8 mouse cellular contexts compared by ENCODE assay signal in the genomic region with DNA sequence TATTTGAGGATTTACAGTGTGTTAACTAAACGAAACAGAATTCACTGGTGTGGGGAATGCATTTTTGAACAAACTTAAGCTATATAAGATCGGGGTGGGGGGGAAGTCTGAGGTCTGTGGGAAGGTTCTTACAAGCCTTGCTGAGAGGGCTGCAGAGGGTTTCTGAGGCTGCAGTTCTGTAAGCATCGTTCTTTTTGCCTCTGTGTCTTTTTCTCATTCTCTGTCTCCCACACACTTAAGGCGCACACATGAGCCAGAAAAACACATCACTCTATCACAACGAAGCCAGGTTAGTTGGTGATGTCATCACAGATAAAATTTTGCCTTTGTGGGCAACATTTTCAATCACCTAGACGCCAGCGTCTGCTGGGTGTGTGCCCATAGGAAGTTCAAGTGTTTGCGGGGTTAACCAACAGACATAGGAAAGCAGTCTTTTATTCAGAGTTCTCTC.
DNase-seq lines count a peak whose midpoint lies in the region; ATAC-seq and TF ChIP-seq lines count a peak whose summit lies in the region.

No protein-coding gene starts in this region.

- H3K4me2 ChIP-seq in forebrain, embryonic 13.5 days: peak overlapping the region; percentile 71
- H3K4me2 ChIP-seq in intestine, embryonic 15.5 days (replicated peaks): peak overlapping the region; percentile 70
- H3K4me2 ChIP-seq in lung, embryonic 16.5 days (ENCODE audit: low read depth, low read length): peak overlapping the region; percentile 72

- H3K27ac ChIP-seq in bone marrow macrophage, adult 2 months (ENCODE audit: insufficient read depth, low read depth, low read length): peak overlapping the region; percentile 22; the same call in 1 of the 2 replicates
- peak overlapping the region; percentile 98 for H3K27ac ChIP-seq in forebrain, embryonic 13.5 days
- H3K27ac ChIP-seq in intestine, embryonic 15.5 days: peak overlapping the region; percentile 77
- peak overlapping the region; percentile 87 for H3K27ac ChIP-seq in lung, embryonic 16.5 days (ENCODE audit: low read length)

- DNase-seq in layer of hippocampus, adult 11-12 months (ENCODE audit: low spot score): peak; percentile 29
- no peak for DNase-seq in layer of hippocampus, adult 9-10 months (ENCODE audit: low spot score)
- peak; percentile 41 to 67 for DNase-seq in right cerebral cortex, adult 2 months (ENCODE audit: low spot score in 2 of 2)
- DNase-seq in embryo, embryonic 11 days: no peak

- H3K9me3 ChIP-seq in forebrain, embryonic 13.5 days (replicated peaks): no peaks in the 10 kb centered on the region
- H3K9me3 ChIP-seq in intestine, embryonic 15.5 days: no peaks in the 10 kb centered on the region
- no peaks in the 10 kb centered on the region for H3K9me3 ChIP-seq in lung, embryonic 16.5 days (ENCODE audit: control insufficient read depth, low read length)

- 1% methylated on average over 8 of the region's 8 CpGs for WGBS in forebrain, embryonic 13.5 days
- WGBS in intestine, embryonic 15.5 days: 4% methylated on average over 8 of the region's 8 CpGs
- 0% methylated on average over 8 of the region's 8 CpGs for WGBS in lung, embryonic 16.5 days

- H3K27me3 ChIP-seq in forebrain, embryonic 13.5 days: no peaks in the 10 kb centered on the region
- H3K27me3 ChIP-seq in intestine, embryonic 15.5 days (replicated peaks): no peaks in the 10 kb centered on the region
- no peaks in the 10 kb centered on the region for H3K27me3 ChIP-seq in lung, embryonic 16.5 days (ENCODE audit: control insufficient read depth, insufficient read depth, low read depth, low read length)

- peak; percentile 36 for ATAC-seq in forebrain, embryonic 13.5 days
- ATAC-seq in intestine, embryonic 15.5 days: peak; percentile 46
- ATAC-seq in lung, embryonic 16.5 days (ENCODE audit: low read depth): peak; percentile 34; the same call in 1 of the 2 replicates

- H3K9ac ChIP-seq in forebrain, embryonic 13.5 days: peak overlapping the region; percentile 82
- peak overlapping the region; percentile 49 for H3K9ac ChIP-seq in intestine, embryonic 15.5 days
- peak overlapping the region; percentile 73 for H3K9ac ChIP-seq in lung, embryonic 16.5 days (ENCODE audit: low read length)

- no peak for TF ChIP-seq POLR2A in bone marrow macrophage, adult 2 months (IDR thresholded peaks at IDR 0.05; ENCODE audit: borderline replicate concordance, low read depth, low read length)

- peak overlapping the region; percentile 81 for H3K4me3 ChIP-seq in bone marrow macrophage, adult 2 months (ENCODE audit: insufficient read depth, low read length)
- H3K4me3 ChIP-seq in forebrain, embryonic 13.5 days: peak overlapping the region; percentile 66
- peak overlapping the region; percentile 56 for H3K4me3 ChIP-seq in intestine, embryonic 15.5 days (replicated peaks)
- peak overlapping the region; percentile 72 for H3K4me3 ChIP-seq in lung, embryonic 16.5 days (ENCODE audit: low read length)

- H3K4me1 ChIP-seq in bone marrow macrophage, adult 2 months (ENCODE audit: control insufficient read depth, insufficient read depth, low read length): peaks cover 4% of the 10 kb centered on the region
- H3K4me1 ChIP-seq in forebrain, embryonic 13.5 days: peaks cover 41% of the 10 kb centered on the region
- H3K4me1 ChIP-seq in intestine, embryonic 15.5 days (replicated peaks): peaks cover 2% of the 10 kb centered on the region; the same call in 1 of the 2 replicates
- peaks cover 14% of the 10 kb centered on the region for H3K4me1 ChIP-seq in lung, embryonic 16.5 days (replicated peaks; ENCODE audit: control insufficient read depth, insufficient read depth, low read length)

- H3K36me3 ChIP-seq in forebrain, embryonic 13.5 days (ENCODE audit: poor library complexity, severe bottlenecking): no peaks in the 10 kb centered on the region
- no peaks in the 10 kb centered on the region for H3K36me3 ChIP-seq in intestine, embryonic 15.5 days
- no peaks in the 10 kb centered on the region for H3K36me3 ChIP-seq in lung, embryonic 16.5 days (ENCODE audit: control insufficient read depth, insufficient read depth, low read length)

- no peak for TF ChIP-seq CTCF in bone marrow macrophage, adult 2 months (IDR thresholded peaks at IDR 0.05; ENCODE audit: low read depth, low read length)

Comparison
In these comparisons a context has a peak if more than half of its experiments do, and no peak if none do; other contexts are left out.
1. DNase-seq: peak in layer of hippocampus, adult 11-12 months (single experiment) and right cerebral cortex, adult 2 months (2 of 2); none in layer of hippocampus, adult 9-10 months (single experiment) and embryo, embryonic 11 days (single experiment).
2. H3K27ac ChIP-seq: peak in every context shown above with its lines; median percentile 98 in forebrain, embryonic 13.5 days; 87 in lung, embryonic 16.5 days; 77 in intestine, embryonic 15.5 days; 22 in bone marrow macrophage, adult 2 months.
3. Peak in every context shown above with its lines, with median percentiles within 50 percentile points of each other: H3K4me3 ChIP-seq, ATAC-seq, H3K4me2 ChIP-seq and H3K9ac ChIP-seq.